Mouse (Mus musculus) neural tube, embryonic 11.5 days (tissue): ENCODE measurements at regions not wholly inside any gene's neighbourhood (a gene's known extent, or its start where the extent isn't known, plus 50 kb on each side); places are given as distances from the start of the nearest gene placed in this dataset.

Experiments
- ATAC-seq: fragments of 200-750 bp; cut with Nextera tagmentation; 2 replicates; pipeline ENCODE4 v1.8.0; 2017; ENCODE audit warnings: moderate number of reproducible peaks, mild to moderate bottlenecking, moderate TSS enrichment, moderate library complexity; ENCODE audit not compliant: insufficient read depth, low FRiP score, low TSS enrichment
- DNase-seq: peaks from one replicate; pipeline ENCODE4 v3.0.0-alpha.2; 2015; ENCODE audit warnings: low spot score
- H3K27ac ChIP-seq: fragments of 300-500 bp; sonication (generic); 2 replicates; pipeline ENCODE4 v1.5.1; 2014; ENCODE audit warnings: low read depth, mild to moderate bottlenecking, low read length
- H3K27me3 ChIP-seq: fragments of 300-500 bp; sonication (generic); 2 replicates; pipeline ENCODE4 v1.6.1; 2014; ENCODE audit warnings: mild to moderate bottlenecking, low read length, mixed read lengths; ENCODE audit not compliant: control insufficient read depth, insufficient read depth
- H3K36me3 ChIP-seq: fragments of 300-500 bp; sonication (generic); 2 replicates; pipeline ENCODE4 v1.6.1; 2014; ENCODE audit warnings: mild to moderate bottlenecking, low read length, moderate library complexity, mixed read lengths; ENCODE audit not compliant: control insufficient read depth, insufficient read depth
- H3K4me1 ChIP-seq: fragments of 300-500 bp; sonication (generic); 2 replicates; pipeline ENCODE4 v1.6.1; 2014; ENCODE audit warnings: low read length, mixed read lengths; ENCODE audit not compliant: control insufficient read depth, insufficient read depth
- H3K4me2 ChIP-seq: fragments of 300-500 bp; sonication (generic); 2 replicates; pipeline ENCODE4 v1.6.1; 2014; ENCODE audit warnings: low read depth, mild to moderate bottlenecking, moderate library complexity
- H3K4me3 ChIP-seq: fragments of 300-500 bp; sonication (generic); 2 replicates; pipeline ENCODE4 v1.5.1; 2014; ENCODE audit warnings: low read depth, low read length
- H3K9ac ChIP-seq: fragments of 300-500 bp; sonication (generic); 2 replicates; pipeline ENCODE4 v1.6.1; 2014; ENCODE audit warnings: mild to moderate bottlenecking, low read length
- H3K9me3 ChIP-seq: fragments of 300-500 bp; sonication (generic); 2 replicates; pipeline ENCODE4 v1.6.1; 2016; ENCODE audit warnings: low read length; ENCODE audit not compliant: control insufficient read depth
- WGBS: fragments of 180-500 bp; shearing (Covaris S2); extraction: QIAGEN DNeasy Blood & Tissue Kit; methylation state at CpG from one replicate; pipeline ENCODE4 v1.1.7; 2014; 5-methylcytosine and 5-hydroxymethylcytosine counted together

DNA sequence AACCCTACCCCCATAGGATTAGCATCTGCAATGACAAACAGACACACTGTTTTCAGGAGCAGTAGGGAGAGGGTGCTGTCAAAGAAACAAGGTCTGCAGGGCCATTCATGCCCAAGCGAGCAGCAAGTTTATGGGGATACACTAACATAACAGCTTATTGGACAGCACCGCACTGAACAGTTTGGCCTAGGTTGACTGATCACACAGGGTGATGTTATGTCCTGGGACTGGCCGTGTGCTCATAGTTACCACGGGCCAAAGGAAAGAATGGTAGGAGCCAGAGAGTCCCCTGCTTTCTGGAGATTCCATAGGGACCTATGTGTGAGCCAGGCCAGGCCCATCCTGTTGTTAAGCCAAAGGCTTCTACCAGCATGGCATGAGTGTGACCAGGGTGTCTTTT is 102.8 kb downstream of the Ndufa10 start:
- no peaks in the 10 kb centered on the region for H3K36me3 ChIP-seq
- H3K9ac ChIP-seq = no peak overlapping the region
- peaks cover 8% of the 10 kb centered on the region for H3K4me1 ChIP-seq
- ATAC-seq (no peak), DNase-seq (peak; percentile 5)
- H3K9me3 ChIP-seq = no peaks in the 10 kb centered on the region
- no peaks in the 10 kb centered on the region for H3K27me3 ChIP-seq
- no peak overlapping the region for H3K27ac ChIP-seq
- WGBS = 92% methylated on average over 4 of the region's 4 CpGs
- no peak overlapping the region for H3K4me2 ChIP-seq
- H3K4me3 ChIP-seq = no peak overlapping the region

DNA sequence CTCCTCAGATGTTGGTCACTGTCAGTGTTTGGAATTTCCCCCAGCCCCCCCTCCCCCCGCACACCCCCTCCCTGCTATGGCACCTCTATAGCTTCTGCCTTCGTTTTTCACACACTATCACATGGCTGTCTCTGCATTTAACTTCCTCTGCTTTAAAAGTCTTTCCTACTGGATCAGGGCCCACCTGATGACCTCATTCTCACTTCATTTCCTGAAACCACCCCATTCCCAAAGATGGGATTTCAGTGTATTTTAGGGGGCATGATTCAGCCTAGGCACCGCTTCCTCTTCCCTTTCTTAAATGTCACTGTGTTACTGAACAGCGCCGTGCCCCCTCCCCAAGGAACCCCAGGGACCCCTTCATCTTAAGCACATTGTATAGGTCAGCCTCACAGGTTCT is 103.7 kb downstream of the Ndufa10 start:
- Histone ChIP-seq H3K27ac (no peak overlapping the region), H3K4me1 (peaks cover 8% of the 10 kb centered on the region), H3K9me3 (no peaks in the 10 kb centered on the region), H3K4me3 (no peak overlapping the region), H3K27me3 (no peaks in the 10 kb centered on the region), H3K36me3 (no peaks in the 10 kb centered on the region), H3K9ac (no peak overlapping the region), H3K4me2 (no peak overlapping the region)
- 88% methylated on average over 5 of the region's 5 CpGs for WGBS
- DNase-seq (no peak), ATAC-seq (no peak)

DNA sequence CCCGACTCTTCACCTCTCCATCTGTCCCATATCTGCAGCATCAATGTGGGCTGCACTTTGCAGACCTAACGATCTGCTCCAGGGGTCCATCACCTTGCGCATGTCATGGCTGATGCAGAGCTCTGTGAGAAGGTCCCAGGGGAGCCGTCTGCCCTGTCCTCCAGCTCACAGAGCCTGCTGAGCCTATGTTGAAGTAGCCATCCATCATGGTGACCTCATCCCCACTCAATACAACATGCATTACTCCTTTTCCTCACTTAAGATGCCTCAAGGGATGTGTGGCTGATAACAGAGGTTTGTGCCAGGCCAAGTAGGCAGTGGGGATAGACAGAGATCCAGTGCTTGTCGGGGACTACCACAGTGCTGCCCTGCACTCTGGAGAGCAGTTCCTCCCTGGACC is 107.4 kb downstream of the Ndufa10 start:
- Histone ChIP-seq H3K9ac (no peak overlapping the region), H3K4me1 (peaks cover under 1% of the 10 kb centered on the region; the same call in 1 of the 2 replicates), H3K27ac (no peak overlapping the region), H3K4me3 (no peak overlapping the region), H3K4me2 (no peak overlapping the region), H3K9me3 (no peaks in the 10 kb centered on the region), H3K36me3 (no peaks in the 10 kb centered on the region), H3K27me3 (no peaks in the 10 kb centered on the region)
- no peak for ATAC-seq
- no peak for DNase-seq
- 75% methylated on average over 5 of the region's 5 CpGs for WGBS

DNA sequence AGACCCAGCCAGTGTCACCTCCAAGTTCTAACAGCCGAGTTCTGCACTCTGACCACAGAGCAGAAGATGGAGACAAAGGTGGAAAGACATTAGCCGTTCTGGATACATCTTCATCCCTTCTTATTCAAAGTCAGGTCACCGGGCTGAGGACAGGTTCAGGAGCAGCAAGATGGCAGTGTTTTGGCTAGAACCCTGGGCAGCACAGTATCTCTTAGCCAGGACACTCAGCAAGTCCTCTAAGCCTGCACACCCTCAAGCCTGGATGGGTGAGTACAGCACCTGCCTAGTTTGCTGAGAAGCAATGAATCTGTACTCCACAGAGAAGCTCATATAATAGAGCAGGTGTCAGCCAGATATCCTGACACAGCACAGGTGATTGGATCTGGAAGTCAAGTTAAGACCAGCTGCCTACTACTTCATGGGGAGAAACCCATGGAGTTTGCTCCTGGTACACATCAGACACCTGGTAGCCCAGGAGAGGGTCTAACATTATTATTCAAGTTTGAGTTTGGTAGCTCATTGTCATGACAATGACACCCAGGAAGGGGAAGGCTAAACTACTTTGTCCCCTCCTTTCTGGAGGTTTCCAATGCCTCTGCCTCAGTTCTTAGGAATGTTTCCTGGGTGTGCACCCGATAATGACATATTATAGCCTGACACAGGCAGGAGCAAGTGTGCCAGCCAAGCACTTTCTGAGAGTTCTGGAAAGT is 108.1 kb downstream of the Ndufa10 start:
- Histone ChIP-seq H3K4me3 (no peak overlapping the region), H3K27ac (no peak overlapping the region), H3K36me3 (no peaks in the 10 kb centered on the region), H3K4me1 (no peaks in the 10 kb centered on the region), H3K27me3 (no peaks in the 10 kb centered on the region), H3K9ac (no peak overlapping the region), H3K4me2 (no peak overlapping the region), H3K9me3 (no peaks in the 10 kb centered on the region)
- WGBS = 86% methylated on average over 4 of the region's 4 CpGs
- DNase-seq (no peak), ATAC-seq (no peak)

DNA sequence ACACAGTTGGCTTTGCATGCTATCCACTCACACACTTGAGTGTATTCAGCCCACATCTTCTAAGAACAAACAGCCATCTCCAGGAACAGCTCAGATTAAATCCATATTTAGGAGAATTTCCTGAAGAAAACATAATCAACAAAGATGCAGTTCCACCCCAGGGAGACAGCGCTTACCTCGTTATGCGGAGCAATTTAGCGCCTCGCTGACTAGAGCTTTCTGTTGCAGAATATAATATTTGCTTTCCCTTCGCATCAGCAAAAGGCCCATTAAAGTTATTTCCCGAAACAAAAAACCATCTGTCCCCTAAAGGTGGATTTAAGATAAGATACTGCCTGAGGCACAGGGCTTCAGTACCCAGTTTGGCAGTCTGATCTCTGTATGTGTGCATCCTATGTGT is 112.0 kb downstream of the Ndufa10 start:
- Histone ChIP-seq H3K9me3 (no peaks in the 10 kb centered on the region), H3K9ac (no peak overlapping the region), H3K27ac (no peak overlapping the region), H3K36me3 (no peaks in the 10 kb centered on the region), H3K27me3 (no peaks in the 10 kb centered on the region), H3K4me1 (no peaks in the 10 kb centered on the region), H3K4me2 (no peak overlapping the region), H3K4me3 (no peak overlapping the region)
- DNase-seq (no peak), ATAC-seq (no peak)
- 90% methylated on average over 7 of the region's 7 CpGs for WGBS

DNA sequence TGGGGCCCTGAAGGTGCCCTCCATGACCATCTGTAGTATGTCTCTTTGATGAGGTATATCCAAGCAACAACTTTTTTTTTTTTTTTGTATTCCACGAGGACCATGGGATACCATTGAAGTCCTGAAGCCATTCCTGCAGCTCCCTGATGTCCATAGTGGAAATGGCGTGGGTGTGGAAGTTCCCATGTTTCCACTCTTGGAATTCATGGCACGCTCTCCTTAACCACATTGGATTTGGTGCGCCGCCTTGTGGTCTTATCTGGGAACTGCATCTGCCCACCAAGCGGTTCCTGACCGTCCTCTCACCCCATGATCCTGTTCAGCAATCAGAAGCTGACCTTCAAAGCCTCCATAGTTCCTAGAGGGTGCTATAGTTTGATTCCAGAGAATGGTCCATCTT is 113.4 kb downstream of the Ndufa10 start:
- no peak for ATAC-seq
- Histone ChIP-seq H3K27ac (no peak overlapping the region), H3K9ac (no peak overlapping the region), H3K36me3 (no peaks in the 10 kb centered on the region), H3K27me3 (no peaks in the 10 kb centered on the region), H3K4me3 (no peak overlapping the region), H3K4me2 (no peak overlapping the region), H3K9me3 (no peaks in the 10 kb centered on the region), H3K4me1 (no peaks in the 10 kb centered on the region)
- WGBS = 15% methylated on average over 7 of the region's 7 CpGs
- DNase-seq = peak; percentile 72

DNA sequence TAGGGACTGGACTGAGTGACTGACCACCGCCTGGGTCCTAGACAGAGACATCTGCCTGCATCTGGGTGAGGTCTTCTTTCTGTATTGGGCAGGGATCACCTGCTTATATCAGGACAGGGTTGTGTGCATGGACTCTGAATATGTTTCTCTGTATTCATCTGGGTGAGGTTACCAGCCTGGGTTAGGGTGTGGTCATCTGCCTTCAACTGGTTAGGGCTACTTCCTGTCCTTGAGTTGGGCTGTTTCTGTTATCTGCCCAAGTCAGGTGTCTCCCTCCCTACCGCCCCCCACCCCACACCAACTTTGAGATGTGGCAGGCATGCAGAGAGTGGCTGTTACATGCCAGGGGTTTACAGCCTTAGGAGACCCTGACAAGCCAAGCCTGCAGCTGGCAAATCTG is 114.2 kb downstream of the Ndufa10 start:
- no peak overlapping the region for H3K27ac ChIP-seq
- 92% methylated on average over 2 of the region's 2 CpGs for WGBS

DNA sequence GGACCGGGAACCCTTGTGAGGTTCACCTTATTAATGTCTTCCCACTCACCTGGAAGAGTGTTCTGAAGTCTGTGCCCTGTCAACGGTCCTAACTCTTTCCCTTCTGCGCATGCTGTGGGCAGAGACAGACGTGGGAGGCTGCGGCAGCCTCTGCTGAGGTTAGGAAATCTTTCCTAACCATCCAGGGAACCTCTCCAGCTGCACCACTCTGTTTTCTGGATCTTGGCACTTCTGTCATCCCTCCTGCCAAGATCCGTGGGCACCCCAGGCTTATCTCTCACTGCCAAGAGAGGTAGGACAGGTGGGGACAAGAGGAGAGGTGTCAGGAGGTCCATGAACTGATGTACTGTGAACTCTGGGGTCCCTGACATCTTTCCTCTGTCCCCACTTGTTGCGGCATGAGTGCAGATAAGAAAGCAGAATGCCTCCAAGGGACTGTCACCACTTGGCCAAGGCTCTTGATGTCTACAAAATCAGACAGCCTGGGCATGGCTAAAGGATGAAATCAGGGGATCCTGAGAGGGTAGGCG is 114.8 kb downstream of the Ndufa10 start:
- Histone ChIP-seq H3K36me3 (no peaks in the 10 kb centered on the region), H3K4me1 (no peaks in the 10 kb centered on the region), H3K9ac (no peak overlapping the region), H3K4me3 (no peak overlapping the region), H3K27me3 (no peaks in the 10 kb centered on the region), H3K27ac (no peak overlapping the region), H3K9me3 (no peaks in the 10 kb centered on the region), H3K4me2 (no peak overlapping the region)
- ATAC-seq (no peak), DNase-seq (no peak)
- WGBS = 89% methylated on average over 8 of the region's 8 CpGs

More for the DNA sequence above, 114.2 kb downstream of the Ndufa10 start:
- Histone ChIP-seq H3K9me3 (no peaks in the 10 kb centered on the region), H3K4me1 (no peaks in the 10 kb centered on the region), H3K4me3 (no peak overlapping the region), H3K36me3 (no peaks in the 10 kb centered on the region), H3K4me2 (no peak overlapping the region), H3K9ac (no peak overlapping the region), H3K27me3 (no peaks in the 10 kb centered on the region)
- DNase-seq (no peak), ATAC-seq (no peak)

DNA sequence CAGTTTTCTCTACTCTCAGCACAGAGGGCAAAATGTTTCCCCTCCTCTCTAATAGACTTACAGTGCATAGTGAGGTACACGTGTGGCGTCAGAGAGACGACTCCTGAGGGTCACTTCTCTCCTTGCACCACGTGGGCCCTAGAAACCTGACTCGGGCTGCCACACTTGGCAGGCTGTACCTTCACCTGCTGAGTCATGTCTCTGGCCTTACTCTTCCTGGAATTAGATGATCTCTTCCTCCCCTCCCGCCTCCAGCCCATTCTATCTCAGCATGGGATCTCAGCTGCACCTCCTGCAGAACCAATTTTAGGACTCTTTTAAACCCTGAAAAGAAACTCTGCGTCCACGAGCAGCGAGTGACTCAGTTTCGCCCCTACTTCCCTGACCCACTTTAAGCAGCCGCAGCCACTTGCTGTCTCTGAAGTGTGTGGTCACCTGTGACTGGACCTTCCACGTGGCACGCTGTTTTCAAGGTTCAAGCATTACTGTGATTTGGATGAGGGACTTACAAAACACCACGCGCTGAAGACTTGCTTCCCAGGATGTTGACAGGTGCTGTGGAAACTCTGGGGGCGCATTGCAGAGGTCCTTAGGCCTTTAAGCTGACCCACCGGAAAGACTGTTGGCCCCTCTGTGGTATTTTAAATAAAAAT is 125.2 kb downstream of the Ndufa10 start:
- Histone ChIP-seq H3K9me3 (no peaks in the 10 kb centered on the region), H3K9ac (no peak overlapping the region), H3K27ac (no peak overlapping the region), H3K4me3 (no peak overlapping the region), H3K4me2 (no peak overlapping the region), H3K36me3 (no peaks in the 10 kb centered on the region), H3K4me1 (no peaks in the 10 kb centered on the region), H3K27me3 (no peaks in the 10 kb centered on the region)
- ATAC-seq (no peak), DNase-seq (no peak)
- WGBS = 49% methylated on average over 17 of the region's 17 CpGs
